Mouse (Mus musculus) erythroid progenitor cell, adult 5-6 weeks (primary cell): Measurements from ENCODE around the gene Negr1. TPM values are rescaled to one million over a fixed set of nuclear protein-coding genes. Genes with fewer than 3 reads are reported as not detected.

ENCODE experiments used
- ATAC-seq: replicated peaks from 2 replicates; pipeline ENCODE4 v1.8.0; 2016; ENCODE audit warnings: moderate number of reproducible peaks, mild to moderate bottlenecking, moderate TSS enrichment, inconsistent platforms; ENCODE audit not compliant: poor library complexity, low FRiP score, severe bottlenecking
- total RNA-seq, 2 experiments: library from RNA; stranded (forward) in 1 of 2; stranded (reverse) in 1 of 2; fragments of 150-400 nt in 1 of 2; fragments of 186-747, 209-891 nt in 1 of 2; gene quantifications; 2 replicates each; pipeline versions ENCODE4 v1.2.3 to v1.2.4; 2015 to 2017; ENCODE audit warnings: low replicate concordance in 2 of 2

The Negr1 gene
- total RNA-seq, 2 experiments from 2014 or later = 0.61 TPM; not detected in 1

GRCm38 (mm10) chr3:157085180-157085579, 523.6 kb downstream of the Negr1 start:
- no peak for ATAC-seq

DNA sequence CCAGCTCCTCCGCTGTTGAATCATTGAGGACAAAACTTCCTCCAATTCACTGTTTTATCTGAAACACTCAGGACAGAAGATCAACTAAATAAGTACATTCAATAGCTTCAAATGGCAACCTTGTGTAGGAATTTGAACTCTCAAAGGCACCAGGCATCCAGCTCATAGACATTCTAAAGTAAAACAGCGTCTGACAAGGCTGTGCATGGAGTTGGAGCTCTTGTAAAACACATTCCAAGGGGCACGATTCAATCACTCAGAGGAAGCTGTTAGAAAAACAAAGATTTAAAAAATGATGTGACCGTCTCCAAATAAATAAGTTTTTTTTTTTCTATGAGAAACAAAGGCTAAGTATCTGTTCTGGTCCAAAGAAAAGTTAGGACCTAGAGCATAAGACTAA, 528.5 kb downstream of the Negr1 start:
- ATAC-seq = no peak

DNA sequence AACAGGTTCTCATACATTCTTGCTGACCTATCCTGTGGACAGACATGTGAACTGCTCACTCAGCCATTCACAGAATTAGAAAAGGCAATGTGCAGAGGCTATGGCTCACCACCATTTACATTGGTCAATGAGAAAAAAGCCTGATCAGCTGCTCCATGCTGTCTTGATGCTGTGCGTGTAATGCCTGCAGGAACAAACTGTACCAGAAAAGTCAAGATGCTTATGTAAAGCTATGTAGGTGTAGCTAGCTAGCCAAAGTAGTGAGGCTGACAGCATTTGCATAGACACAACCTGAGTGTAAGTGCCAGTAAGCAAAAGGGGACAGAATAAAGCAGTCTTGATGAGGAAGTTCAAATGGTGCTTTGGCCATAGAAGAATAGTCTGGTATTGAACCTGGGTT, 534.7 kb downstream of the Negr1 start:
- ATAC-seq = no peak

DNA sequence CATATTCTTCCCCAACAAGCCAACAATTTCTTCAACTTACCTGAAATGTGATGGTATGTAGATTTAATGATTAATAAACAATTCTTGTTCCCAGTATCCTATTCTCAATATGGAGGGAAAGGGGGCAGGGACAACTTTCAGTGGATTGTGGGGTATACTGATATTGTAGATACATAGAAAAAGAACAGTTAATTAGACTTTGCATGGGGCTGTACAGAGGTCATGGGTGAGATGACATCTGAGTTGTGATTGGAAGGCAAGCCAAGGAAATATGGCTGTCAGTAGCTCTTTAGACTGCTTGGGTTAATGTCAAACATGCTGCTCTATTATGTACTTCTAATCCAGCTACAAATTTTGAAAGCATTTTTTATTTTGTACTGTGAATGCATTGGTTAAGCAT, 535.9 kb downstream of the Negr1 start:
- no peak for ATAC-seq

GRCm38 (mm10) chr3:157098417-157098816, 536.8 kb downstream of the Negr1 start:
- ATAC-seq = no peak

DNA sequence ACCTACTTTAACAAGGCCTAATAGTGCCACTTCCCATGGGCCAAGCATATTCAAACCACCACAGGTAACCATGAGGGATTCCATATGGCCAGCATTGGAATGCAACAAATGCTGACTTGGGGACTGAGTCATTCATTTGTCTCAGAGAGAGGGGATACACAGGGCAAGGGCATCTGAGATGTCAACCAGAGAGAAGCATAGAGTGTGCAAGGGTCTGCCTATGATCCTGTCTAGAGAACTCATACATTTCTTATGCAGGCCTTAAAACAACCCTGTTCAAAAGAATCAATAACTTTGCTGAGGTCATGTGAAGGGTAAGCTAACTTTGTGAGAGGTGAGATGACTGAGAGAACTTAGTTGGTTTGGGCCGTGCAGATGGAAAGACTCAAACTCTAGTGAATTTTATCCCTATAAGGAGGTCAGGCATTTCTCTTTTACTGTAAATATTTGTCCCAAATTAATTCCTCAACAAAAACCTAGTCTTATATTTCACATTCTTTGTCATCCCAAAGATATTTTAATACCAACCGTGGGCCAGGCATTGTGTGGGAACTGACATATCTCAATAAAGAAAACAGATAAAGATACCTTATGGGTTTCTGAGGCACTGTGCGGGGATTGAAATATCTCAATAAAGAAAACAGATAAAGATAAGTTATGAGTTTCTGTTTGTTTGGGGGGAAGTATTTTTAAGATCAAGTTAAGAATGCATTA, 543.4 kb downstream of the Negr1 start:
- ATAC-seq = no peak

GRCm38 (mm10) chr3:157105580-157106264, 544.1 kb downstream of the Negr1 start:
- ATAC-seq = no peak

GRCm38 (mm10) chr3:157108156-157108555, 546.6 kb downstream of the Negr1 start:
- no peak for ATAC-seq

GRCm38 (mm10) chr3:157109308-157109707, 547.7 kb downstream of the Negr1 start:
- no peak for ATAC-seq

DNA sequence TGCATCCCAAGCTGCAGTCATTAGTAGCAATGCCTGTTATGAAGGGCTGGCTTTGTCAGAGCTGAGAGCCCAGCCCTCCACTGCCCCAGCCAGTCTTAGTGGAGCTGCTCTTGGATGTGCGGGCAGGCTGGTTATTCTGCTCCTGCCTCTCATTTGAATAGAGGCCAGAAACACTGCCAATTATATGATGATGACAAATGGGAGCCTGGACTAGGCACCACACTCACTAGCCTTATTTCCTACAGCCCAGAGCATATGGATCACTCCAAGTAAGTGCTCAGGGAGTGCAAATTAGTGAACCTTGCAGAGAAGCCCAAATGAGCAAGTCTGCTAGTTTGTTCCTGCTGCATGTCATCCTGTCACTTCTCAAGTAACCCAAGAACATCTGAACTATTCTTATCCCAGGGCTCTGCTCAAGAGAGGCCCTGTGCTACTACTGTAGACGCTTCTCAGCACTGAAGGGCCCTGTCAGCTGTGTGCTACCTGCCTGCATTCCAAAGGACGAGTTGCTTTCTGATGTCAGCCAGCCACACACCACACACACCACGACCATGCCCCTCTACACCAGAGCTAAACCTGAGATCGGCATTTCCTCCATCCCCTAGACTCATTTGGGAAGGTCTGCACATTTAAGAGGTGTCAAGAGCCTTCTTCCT, 553.6 kb downstream of the Negr1 start:
- no peak for ATAC-seq

GRCm38 (mm10) chr3:157116024-157116423, 554.4 kb downstream of the Negr1 start:
- ATAC-seq = no peak

DNA sequence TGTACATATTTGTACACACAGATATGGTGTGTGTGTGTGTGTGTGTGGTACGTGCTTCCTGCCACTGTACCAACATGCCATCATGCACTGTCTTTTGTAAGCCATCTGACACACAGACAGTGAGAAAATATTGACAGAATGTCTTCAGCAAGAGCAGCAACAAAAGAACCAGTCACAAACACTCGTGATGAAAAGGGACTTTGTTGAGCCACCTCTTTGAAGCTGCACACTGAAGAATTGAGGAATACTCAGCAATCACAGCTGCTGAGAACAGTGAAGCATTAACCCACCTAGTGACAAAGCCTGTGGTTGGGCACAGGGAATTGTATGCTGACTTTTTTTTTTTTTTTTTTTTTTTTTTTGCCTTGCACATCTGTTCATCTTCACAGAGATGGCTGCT, 558.3 kb downstream of the Negr1 start:
- ATAC-seq = no peak

- ATAC-seq = no peak
Observed at GRCm38 (mm10) chr3:157146124-157146855, 584.7 kb downstream of the Negr1 start.

- no peak for ATAC-seq
Observed at GRCm38 (mm10) chr3:157154902-157155301, 593.3 kb downstream of the Negr1 start.

DNA sequence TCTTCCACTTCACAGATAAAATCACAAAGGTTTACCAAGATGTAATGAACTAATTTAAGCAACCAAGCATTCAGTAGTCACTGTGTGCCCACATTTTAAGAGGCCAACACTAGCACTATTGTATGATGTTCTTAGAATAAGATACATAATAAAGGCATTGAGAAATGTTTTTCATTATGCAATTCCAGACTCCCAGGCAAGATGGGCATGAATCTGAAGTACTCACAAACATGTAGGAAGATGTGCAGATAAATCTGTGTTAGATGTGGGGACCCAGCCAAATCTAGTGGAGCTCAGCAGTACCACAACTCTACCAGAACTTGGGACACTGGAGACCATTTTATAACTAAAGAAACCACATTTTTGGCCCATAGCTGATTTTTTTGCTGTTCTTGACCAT, 593.9 kb downstream of the Negr1 start:
- ATAC-seq = no peak

DNA sequence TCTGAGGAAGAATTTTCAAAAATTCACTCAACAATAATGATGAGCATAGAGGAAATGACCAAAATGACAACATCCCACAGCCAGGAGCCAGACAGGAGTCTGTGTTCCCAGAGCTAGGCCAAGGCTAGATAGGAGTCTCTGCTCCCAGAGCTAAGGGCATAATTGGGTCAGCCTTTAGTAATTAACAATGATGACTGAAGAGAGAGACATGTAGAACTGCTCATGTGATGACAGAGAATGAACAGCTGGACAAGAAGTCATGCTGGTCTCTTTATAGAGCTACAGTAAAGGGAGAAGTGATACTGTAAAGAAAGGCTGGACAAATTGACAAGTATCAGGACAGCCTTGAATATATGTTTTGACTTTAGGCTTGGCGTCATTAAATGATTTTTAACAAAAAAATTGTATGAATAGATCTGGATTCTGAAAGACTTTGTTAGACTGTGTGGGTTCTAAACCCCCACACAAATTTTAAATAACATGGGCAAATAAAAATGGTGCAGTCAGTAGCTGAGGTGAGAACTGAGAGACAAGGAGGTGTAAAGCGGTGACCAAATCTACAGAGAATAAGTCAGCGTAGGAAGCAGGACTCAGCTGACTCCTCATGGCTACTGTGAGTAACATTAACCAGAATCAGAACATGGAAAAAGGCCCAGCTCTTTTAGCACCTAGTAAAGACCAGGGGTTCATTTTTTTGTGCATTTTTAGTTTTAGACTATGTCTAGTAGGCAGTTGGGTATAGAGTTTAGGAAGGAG, 603.4 kb downstream of the Negr1 start:
- ATAC-seq = no peak

DNA sequence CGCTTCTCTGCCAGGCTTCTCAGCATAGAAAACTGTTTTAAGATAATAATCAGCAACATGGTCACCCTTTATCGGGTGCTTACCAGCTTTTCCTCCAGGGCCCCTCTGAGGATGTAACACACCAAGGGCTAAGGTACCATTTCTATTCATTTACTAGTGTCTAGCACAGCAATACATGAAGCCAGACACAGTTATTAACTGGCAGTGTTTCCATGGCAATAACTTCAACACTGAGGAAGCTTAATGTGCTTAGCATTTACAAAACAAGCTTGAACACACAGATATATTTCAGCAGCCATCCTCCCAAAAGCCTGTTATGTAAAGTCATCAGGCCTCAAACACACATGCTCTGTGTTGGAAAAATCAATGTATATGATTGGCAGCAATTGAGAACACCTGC, 620.4 kb downstream of the Negr1 start:
- no peak for ATAC-seq

DNA sequence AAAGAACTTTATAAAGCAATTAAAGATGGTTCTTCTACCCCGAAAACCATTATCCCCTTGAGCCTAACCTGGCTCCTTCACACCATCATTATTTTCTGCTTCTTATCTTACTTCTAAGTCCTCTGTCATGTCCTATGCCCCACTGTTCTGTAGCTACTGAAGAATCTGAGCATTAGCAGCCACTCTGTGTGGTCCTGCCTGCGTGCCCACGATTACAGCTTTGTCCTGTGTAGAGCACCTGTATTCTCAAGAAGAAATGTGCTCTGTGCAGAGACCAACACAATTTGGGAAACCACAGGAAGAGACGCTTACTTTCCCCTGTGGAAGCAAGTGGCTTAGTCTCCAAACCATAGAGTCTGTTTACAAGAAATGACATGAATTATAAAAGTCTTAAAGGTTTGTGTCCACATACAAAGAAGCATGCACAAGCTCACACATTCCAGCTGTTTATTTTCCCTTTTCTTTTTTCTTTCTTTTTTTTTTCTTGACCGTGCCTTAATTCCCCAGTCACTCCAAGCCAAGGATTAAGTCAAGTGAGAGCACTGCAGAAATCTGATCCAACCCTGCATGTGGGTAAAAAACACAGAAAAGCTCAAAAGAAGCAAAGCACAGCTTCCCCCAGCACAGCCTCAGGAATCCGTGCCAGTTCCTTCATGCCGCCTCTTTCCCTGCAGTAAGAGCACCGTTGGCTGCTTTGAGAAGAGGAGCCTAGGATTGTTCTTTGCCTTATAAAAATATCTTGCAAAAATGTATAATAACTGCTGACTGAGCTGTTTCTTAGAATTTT, 627.5 kb downstream of the Negr1 start:
- no peak for ATAC-seq

DNA sequence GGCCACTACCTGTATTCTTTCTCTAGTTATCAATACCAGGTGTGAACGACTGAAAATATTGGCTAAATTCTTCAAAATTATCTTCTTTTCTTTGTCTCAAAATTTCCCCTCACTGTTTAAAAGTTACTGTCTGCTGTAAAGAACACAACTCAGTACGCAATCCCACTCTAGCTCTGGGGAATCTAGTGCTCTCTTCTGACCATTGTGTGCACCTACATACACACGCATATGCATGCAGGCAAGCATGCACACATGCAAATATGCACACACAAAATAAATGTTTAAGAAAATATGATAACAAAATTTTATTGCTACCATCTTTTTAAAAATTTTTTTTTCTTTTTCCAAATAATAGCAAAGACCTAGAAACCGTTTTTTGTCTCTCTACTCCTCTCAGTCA, 628.2 kb downstream of the Negr1 start:
- ATAC-seq = no peak
